Mouse (Mus musculus) c-Kit-negative CD71-positive TER-119-positive erythroid progenitor cells, embryonic 14.5 days (primary cell): ENCODE data around the gene Trim14.

Experiments used
- DNase-seq: peaks from one replicate; pipeline ENCODE4 v3.0.0-alpha.2; 2013; ENCODE audit warnings: low read depth, low spot score

Gene Trim14

DNA sequence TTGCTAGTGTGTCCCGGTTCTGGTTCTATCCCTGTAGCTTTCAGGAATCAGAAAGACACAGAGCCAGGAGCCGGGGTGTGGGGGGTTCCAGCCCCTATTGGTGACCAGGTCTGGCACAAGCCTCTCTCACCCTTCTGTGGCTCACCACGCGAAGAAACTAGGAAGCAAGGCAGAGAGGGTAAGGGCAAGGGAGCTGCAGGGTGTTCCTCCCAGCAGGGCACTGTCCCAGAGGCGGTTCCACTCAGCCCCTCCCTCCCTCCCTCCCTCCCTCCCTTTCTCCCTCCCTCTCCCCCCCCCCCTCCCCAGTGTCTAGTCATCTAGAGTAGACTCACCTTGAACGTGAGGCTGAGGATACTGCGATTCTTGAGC is 8.4 kb downstream of the Trim14 start:
- no peak for DNase-seq

DNA sequence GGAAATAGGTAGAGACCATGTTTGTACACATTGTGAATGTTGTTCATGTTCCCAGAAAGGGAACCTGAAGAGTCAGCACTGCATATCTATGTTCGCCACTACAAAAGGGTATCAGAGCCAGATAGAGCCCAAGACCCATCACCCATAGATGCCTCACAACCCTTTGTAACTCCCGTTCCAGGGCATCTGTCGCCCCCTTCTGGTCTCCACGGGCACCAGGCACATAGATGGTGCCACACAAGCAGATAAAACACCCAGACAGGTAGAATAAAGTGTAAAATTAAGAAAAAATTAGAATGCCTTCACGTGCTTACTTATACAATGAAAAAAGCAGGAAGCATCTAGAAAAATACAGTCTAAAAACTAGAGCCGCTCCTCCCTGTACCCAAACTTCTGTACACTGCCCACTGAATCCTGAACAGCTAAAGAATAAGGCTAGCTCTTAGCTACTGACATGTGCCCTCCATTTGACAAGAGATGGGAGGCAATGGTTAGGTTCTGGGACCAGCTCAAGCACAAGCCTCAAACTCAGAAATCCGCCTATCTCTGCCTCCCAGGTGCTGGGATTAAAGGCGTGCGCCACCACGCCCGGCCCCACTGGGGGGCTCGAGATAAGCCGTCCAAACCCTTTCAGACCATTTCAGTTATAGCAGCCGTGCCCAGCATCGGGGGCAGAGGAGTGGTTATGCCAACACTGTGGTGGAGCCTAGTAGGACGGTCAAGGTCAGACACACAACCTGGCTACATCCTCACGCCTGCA is 9.0 kb downstream of the Trim14 start:
- DNase-seq: peak; percentile 59

DNA sequence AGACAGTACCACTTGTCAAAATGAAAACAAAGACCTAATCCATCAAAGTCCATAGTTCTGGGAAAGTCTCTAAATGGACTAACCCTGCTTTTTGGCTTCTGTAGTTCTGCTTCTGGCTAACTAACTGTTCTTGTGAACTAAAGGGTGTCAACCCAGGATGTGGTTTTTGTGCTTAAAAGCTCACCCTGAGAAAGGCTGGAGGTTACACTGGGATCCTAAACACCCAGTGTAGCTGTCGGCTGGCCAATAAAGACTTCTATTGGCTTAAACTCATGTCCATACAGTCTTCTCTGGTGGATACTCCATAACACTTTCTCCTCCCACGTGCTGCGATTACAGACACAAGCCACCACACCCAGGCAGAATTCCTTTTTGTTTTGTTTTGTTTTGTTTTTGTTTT is 9.7 kb downstream of the Trim14 start:
- no peak for DNase-seq

DNA sequence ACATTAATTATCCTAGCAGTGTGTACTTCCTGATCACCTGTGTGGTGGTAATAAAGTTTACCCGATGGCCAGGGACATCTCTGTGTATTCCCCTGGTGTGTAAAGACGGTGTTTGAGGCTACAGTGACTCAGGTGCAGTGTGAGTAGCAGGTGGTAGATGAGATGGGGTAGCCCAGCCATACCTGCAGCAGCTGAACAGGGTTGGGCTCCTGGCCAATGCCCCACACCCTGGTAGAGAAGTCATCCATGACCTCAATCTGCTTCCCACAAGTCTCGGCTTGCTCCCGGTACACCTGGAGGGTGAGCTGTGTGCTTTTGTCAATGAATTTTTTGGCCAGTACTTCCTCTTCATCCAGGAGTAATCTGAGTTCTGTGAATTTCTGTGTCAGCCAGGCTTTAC is 12.6 kb downstream of the Trim14 start:
- no peak for DNase-seq

DNA sequence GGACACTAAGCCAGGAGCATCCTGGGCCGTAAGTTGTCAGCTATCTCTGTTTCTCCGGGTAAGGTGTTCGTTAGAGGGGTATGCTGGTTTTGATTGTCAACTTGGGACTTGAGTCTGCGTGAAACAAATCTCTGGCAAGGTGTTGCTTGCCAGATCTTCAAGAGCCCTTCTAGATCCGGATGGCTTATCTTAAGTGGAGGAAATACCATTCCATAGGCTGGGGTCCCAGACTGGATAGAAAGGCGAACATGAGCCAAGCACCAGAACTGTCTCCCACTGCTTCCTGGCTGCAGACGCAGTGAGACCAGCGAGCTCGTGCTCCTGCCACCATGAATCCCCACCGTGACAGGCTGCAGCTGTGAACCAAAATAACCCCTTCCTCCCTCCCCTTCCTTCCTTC is 14.5 kb downstream of the Trim14 start:
- DNase-seq: no peak

DNA sequence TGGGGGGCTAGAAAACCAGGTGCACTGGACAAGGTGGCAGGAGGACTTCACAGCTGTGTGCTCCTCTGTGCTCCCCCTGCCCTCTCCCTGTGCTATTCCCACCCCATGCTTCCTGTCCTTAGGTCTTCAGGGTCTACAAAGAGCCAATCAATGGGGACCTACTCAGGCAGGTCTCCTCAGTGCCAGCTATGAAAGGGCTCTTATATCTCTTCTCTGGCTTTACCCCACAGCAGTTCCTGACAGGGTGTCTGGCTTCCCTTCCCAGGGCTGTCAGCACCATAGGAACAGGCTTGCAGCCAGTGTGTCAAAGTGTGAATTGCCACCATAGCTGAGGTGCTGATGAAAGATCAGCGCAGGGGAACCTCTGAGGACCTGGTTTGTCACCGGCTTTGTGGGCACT is 15.4 kb downstream of the Trim14 start:
- no peak for DNase-seq

DNA sequence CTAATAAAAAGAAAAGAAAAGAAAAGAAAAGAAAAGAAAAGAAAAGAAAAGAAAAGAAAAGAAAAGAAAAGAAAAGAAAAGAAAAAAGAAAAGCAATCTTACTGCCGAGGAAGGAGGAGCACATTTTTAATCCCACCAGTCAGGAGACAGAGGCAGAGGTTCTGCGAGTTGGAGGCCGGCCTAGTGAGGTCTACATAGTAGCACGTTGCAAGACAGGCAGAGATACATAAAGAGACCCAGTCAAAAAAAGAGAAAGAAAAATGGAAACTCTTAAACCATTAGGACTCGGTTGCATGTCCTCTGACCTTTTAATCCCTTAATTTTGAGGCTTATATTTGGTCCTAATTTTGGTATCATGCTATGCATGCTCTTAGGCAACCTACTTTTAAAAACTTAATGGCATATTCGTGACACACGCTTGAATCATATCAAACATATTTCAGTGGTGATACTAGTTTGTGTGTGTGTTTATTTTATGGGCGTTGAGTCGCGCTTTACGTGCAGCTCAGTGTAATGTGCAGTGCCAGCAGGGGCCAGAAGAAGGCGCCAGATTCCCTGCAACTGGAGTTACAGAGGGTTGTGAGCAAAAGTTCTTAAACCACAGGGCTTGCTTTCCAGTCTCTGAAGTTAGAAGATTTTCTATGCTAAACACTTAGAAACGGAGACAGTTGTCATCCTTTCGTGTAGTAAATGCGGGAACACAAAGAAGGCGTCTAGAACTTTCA is 28.0 kb downstream of the Trim14 start:
- peak; percentile 66 for DNase-seq

DNA sequence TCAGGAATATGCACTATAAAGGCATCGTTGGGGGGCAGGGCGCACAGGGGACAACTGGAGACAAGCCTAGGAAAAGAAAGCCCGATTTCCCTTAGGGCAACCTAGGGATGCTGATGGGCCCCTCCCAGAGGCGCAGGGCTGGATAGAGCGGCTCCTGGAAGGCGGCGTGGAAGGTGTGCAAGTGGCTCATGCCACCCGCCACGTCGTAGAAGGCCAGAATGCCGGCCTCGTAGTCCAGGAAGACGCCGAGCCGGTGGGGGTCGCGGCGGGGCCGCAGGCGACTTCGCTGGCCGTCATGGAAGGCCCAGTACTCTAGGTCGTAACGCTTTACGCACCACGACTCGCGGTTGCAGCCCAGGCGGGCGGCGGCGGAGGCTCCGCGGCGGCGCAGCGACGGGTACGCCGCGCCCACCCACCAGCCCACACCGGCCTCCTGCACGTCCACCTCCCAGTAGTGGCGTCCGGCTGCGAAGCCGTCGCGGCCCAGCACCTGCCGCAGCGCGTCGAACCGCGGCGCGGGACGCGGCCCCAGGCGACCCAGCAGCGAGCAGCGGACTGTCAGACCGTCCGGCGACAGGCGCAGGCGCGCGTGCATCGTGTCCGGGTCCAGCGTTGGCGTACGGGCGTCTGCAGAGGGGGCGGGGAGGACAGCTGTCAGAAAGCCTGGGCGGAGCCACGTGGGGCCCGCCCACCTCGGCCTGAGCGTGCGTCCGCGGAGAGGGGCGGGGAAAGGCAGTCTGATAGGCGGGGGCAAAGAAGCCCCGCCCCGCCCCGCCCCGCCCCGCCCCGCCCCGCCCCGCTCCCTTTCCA is 28.9 kb downstream of the Trim14 start:
- DNase-seq: peak; percentile 88

DNA sequence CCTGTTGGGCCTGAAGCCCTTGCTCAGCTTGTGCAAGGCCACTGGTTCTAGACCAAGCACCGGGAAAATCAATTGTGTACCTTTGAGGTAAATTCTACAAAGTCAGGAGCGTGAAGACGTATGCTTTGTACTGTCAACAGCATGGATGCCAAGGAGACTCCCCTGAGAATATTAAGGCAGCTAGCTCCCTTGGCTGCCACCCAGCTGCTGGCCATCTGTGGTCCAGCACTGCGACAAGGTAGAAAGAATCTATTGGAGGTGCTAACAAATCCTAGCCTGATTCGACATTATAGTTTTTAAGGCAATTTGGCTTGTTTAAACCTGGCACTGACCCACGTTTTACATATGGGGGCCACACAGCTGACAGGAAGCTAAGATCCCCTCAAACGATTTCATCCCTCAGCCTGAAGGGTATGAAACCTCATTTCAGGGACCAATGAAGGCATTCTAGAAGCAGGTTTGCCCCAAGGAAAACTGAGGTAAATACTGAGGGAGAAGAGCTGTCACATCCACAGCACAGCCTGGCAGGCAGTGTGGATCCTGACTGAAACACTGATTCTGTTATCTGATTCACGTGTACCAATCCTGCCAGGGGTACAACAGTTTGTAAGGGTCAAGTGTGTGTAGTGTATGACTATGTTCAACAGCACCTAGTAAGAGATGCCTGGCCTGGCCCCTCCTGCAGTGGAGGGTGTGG is 30.4 kb downstream of the Trim14 start:
- DNase-seq: no peak

DNA sequence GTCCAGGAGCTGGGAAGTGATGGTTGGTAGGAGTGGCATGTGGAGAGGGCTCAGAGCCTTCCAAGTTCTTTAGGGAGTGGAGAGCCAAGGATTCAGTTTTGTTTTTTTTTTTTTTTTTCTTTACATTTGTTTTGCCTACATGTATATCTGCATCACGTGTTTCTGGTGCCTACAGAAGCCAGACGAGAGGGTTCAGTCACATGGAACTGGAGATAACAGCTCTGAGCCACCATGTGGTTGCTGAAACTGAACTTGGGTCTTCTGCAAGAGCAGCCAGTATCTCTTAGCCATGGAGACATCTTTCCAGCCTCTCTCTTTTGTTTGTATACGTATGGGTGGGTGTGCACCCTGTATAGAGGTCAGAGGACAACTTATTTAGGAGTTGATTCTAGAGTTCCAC is 32.1 kb downstream of the Trim14 start:
- no peak for DNase-seq

DNA sequence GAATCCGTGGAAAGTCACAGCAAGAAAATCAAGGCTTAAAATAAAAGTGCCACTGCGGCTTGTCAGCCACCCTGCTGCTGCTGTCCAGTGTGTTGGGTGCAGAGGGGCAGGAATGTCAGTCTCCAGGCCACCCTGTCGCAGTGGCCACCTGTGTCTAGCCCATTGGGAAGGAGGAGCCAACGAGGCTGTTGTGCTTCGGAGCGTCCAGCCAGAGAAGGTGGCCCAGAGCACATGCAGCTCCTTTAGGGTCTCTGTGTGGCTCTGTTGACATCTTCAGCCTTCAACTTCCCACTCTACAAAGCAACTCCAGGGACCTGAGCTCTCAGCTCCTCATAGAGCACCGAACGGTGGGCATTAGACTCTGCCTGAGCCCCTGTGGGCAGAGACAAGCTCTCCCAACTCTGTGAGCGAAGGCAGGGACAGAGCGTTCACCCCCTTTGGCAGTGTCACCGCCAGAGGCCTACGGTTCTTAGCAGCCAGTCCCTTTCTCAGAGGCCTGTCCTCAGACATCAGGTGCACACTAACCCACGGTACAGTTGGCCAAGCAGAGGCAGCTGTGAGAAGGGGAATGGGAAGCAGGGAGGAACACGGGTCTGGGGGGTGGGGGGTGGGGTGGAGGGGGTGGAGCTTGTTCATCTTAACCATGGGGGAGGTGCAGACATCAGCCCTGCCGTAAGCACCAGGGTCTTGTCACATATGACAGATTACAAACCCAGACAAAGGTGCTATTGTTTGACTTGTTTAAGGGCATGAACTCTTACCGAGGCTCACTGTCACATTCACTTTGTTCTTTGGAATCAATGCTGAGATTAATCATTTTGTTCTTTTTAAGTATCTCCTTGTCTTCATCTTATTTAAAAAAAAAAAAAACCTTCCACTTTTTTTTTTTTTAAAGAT is 33.1 kb downstream of the Trim14 start:
- no peak for DNase-seq

DNA sequence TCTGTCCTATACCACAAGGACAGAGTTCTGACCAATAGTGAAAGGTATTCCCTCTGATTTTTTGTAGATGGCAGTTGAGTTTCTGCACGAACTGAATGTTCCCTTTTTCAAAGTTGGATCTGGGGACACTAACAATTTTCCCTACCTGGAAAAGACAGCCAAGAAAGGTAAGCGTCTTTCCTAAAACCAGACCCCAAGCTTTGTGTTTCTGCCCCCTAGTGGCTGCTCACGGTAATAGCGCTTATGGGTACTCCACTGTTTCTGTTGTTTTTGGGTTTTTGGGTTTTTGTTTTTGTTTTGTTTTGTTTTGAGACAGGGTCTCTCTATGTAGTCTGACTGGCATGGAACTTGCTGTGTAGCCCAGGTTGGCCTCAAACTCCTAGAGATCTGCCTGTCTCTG is 37.0 kb downstream of the Trim14 start:
- peak; percentile 54 for DNase-seq

DNA sequence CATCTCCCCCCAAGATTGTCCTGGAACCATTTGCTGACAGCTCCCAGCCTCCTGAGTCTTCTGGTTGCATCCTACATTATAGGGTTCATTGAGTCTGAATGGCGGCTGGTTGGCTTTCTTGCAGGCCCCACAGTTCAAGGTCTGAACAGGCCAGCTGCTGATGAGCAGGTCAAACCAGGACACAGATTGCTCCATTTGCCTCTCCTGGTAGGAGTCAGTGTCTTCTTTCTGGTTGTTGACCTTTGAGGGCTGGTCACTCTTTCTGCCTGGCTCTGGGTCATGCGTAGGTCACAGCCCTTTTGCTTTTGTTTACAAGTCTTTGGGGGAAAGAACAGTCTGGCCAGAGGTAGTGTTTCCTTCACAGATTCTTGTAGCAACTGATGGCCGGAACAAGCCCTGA is 37.4 kb downstream of the Trim14 start:
- DNase-seq: no peak

DNA sequence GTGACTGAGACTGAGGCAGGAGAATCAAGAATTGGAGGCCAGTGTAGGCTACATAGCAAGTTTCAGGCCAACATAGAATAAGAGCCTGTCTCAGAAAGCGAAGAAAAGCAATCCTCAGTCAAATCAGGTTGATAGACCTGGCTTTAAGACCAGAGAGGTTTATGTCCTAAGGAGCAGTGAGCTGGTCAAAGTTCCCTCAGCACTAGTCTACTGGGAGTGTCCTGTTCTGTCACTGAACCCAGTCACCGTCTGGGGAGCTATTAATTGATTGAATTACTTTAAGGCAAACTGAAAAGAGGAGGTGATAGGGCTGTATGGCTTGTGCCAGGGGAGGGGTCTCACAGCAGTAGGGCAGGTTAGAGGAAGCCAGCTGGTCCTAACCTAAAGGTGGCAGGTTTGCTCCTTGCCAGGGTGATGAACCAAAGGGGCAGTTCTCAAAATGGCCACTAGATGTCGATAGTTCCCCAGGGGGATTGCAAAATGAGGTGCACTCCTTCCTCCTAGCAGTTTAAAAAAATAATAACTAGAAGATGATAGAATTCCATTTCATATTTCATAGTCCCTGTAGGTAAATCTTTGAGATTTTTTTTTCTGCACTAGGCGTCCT is 38.6 kb downstream of the Trim14 start:
- peak; percentile 70 for DNase-seq

DNA sequence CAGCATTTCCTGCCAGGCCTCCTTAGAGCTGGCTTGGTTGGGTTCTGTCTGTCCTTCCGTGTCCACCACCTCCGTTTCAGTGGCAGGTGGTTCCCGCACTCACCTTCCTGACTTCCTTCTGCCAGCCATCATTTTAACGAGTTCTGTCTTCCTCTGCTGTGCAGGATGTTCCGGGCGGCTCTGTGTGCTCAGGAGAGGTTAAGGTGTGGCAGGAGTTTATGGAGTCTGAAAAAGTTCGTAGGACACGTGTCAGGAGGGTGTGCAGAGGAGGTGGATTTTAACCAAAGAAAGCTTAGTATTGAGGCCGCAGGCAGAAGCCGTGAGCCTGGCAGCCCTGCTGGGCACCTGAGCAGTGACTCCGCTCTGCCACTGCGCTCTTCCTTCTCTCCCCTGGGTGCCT is 40.4 kb downstream of the Trim14 start:
- no peak for DNase-seq

DNA sequence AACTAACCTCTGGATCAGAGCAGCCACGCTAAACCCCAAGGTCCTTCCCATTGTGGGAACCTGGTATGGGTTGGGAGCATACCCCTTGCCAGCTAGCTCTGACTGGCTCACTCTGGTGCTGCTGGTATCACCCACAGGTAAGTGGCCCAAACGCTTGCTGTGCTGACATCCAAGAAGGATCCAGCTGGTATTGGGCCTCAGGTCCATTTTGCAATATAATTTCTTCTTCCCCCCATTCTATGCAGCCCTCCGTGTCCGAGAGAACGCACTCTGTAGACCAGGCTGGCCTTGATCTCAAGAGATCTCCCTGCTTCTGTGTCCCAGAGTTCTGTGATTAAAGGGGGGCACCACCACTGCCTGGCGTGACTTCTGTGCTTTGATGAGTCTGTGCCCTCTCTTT is 42.9 kb downstream of the Trim14 start:
- no peak for DNase-seq

DNA sequence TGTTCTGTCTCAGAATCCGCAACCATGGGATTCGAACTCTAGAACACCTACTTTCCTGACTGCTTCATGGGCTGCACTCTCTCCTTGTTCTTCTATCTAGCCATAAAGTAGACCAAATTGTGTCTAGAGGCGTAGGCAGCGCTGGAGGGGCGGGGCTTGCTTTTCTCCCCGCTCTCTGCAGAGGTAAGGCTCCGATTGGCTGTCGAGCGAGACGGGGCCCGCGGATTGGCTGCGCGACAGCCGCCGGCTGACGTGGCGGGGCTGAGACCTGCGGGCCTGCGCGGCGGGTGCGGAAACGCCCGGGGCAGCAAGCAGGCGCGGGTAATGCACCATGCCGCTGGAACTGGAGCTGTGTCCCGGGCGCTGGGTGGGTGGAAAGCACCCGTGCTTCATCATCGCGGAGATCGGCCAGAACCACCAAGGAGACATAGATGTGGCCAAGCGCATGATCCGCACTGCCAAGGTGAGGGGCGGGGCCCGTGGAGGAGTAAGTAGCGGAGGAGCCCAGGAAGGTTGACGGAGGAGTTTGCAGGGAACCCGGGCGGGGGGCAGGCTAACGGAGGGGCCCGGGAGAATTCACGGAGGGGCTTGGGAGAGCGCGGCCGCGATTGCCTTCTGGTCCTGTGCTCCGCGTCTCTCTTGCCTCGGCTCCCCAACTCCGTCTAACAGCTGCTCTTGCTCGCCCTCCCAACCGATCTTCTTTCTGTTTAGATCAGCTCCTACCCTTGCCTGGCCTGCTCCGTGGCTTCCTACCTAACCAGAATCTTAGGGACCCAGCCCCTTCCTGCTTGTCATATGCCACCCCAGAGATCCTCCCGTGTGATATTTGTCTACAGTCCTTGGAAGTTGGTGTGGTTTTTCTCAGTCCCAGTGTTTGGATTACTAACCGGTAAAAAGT is 46.7 kb downstream of the Trim14 start, which contains the start of gene Nans:
TSS of gene Nans (plus strand) at position 221 of the 898 bp plus-strand sequence.
- peak; percentile 90 for DNase-seq

DNA sequence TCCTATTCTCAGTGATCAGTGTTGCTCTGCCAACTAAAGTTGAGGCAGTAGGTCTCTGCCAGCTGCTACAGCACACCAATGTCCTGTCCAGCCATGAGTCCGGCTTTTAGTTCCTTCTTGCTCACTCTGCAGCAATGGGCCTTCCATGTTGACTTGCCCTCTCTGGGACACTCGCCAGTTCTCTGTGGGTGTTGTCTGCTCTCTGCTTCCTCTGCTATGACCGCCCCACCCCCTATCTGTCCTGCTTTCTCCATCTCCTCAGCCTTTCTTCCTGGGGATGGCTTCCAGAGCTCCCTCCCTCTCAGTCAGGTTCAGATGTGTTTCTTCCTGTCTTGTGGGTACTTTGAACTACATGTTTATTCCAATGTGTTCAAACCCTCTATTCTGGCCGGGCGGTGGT is 48.6 kb downstream of the Trim14 start:
- no peak for DNase-seq

DNA sequence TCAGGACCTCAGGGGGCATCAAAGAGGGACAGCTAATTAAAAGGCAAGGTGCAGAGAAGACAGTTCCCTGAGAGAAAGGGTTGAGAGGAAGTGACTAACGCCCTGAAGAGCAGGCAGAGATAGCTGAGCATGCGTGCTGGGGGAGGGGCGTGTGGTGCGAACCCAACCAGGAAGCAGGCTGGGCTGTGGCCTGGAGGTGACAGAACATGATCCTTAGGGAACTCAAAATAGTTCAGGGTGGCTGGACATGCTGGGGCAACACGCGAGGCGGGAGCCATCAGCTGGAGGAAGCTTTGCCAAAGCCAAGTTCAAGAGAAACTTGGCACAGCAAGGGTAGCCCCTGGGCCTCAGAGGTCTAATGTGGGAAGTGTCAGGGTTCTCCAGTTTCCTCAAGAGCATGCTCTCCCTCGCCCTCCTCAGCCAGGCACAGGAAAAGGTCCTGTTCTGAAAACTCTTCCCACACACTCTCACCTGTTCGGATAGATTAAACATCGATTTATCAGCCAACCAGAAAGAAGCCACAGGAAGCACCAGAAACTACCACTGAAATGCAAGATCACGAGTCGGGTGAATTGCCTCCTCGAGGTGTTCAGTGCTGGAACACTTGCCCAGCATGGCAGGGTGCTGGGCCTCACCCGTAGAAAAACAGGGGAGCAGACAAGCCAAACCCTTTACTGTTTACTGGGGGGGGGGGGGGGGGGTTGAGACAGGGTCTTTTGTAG is 50.1 kb downstream of the Trim14 start:
- DNase-seq: no peak
